Mouse (Mus musculus): ENCODE results near the gene Ccdc62. TPM values are rescaled to one million over a fixed set of nuclear protein-coding genes. Genes with fewer than 3 reads are reported as not detected.

Ccdc62 gene
- total and polyA plus RNA-seq, 3 experiments, result 7.5 to 13.4 TPM; not detected in 1

DNA sequence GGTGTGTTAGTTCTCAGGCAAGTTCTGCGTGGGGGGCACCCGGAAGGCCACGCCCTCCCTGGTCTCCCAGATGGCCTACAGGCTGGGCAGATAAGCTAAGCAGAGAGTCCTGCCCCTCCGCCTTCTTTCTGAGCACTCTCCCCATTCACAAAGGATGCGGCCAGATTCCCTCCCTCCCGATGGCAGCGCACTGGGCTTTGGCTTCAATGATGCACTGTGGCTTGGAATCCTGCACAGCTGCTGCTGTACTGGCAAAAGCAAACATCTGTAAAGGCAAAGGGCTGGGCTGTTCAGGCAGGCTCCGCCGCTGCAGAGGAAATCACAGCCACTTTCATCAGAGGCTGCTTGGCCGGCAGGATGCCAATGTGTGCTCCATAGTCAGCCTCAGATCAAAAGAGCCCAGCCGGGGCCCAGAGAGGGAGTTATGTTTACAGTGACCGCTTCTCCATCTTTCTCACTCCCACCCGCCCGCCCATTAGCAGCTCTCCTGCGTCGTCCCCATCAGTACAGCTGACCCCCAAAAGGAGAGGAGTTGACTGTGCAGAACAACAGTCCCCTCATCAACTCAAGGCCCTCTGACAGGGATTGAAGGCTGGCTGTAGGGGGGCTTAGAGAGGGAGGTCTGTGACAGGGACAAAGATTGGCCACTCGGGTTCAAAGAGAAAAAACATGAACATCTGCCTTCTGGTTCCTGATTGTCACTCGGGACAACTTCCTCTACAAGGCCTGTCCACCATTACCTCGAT is 80.6 kb downstream of the Ccdc62 start (continued):
- no peak for TF ChIP-seq HCFC1 (IDR thresholded peaks at IDR 0.05; ENCODE audit: low read depth, low read length)

GRCm38 (mm10) chr5:124011927-124012326 is 81.4 kb downstream of the Ccdc62 start:
- H3K79me2 ChIP-seq (ENCODE audit: control insufficient read depth, insufficient read depth, low read length, poor library complexity), result peaks cover 56% of the 10 kb centered on the region
- no peak overlapping the region for H3K9ac ChIP-seq (ENCODE audit: control insufficient read depth, low read depth, low read length, poor library complexity, severe bottlenecking)
- peaks cover 7 to 43% of the 10 kb centered on the region in 2 experiments for H3K4me1 ChIP-seq (ENCODE audit: control insufficient read depth in 1 of 2, insufficient read depth in 2 of 2, low read length in 2 of 2)
- H3K4me3 ChIP-seq (ENCODE audit: control insufficient read depth in 1 of 2, insufficient read depth in 1 of 2, low read depth in 2 of 2, low read length in 2 of 2), result no peak overlapping the region
- 0 out of 2 replicates have a peak overlapping the region, but pooled peaks have one; percentile 0 for H3K27ac ChIP-seq (ENCODE audit: control insufficient read depth, low read depth, low read length)
- TF ChIP-seq E2F4 (IDR thresholded peaks at IDR 0.05; ENCODE audit: borderline replicate concordance, low read depth, low read length) (no peak), ETS1 (IDR thresholded peaks at IDR 0.05; ENCODE audit: low read depth, low read length) (no peak)
- DNase-seq (ENCODE audit: low read depth, low spot score), result no peak
- H3K9me3 ChIP-seq (replicated peaks; ENCODE audit: insufficient read depth, low read length), result no peaks in the 10 kb centered on the region
- H3K27me3 ChIP-seq (ENCODE audit: control insufficient read depth in 1 of 2, insufficient read depth in 2 of 2, low read length in 2 of 2), result no peaks in the 10 kb centered on the region
- peaks cover 6 to 36% of the 10 kb centered on the region in 2 experiments for H3K36me3 ChIP-seq (ENCODE audit: control insufficient read depth in 1 of 2, insufficient read depth in 2 of 2, low read length in 2 of 2)

DNA sequence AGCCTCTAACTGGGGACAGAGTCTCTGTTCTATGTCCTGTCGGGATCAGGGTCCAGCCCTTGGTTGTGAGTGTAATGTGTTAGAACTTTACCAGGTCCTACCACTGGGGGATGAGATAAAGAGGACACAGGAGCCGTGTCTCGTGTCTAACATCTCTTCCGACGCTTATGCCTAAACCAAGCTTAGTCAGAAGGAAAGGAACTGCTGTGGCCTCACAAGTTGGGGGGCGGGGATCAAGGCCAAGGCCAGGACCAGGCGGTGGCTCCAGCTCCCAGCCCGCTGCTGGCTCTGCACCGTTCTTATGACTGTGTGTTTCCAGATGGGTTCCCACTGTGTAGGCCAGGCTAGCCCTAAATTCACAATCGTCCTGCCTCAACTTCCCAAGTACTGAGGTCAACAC is 82.4 kb downstream of the Ccdc62 start:
- no peak overlapping the region for H3K9ac ChIP-seq (ENCODE audit: control insufficient read depth, low read depth, low read length, poor library complexity, severe bottlenecking)
- H3K4me1 ChIP-seq (ENCODE audit: control insufficient read depth in 1 of 2, insufficient read depth in 2 of 2, low read length in 2 of 2), result peaks cover 7 to 46% of the 10 kb centered on the region in 2 experiments
- peaks cover 65% of the 10 kb centered on the region for H3K79me2 ChIP-seq (ENCODE audit: control insufficient read depth, insufficient read depth, low read length, poor library complexity)
- TF ChIP-seq GABPA (IDR thresholded peaks at IDR 0.05; ENCODE audit: low read depth, low read length) (no peak), BHLHE40 (IDR thresholded peaks at IDR 0.05; ENCODE audit: borderline replicate concordance, low read depth, low read length) (no peak), TCF12 (IDR thresholded peaks at IDR 0.05; ENCODE audit: low read depth, low read length) (no peak), MEF2A (IDR thresholded peaks at IDR 0.05; ENCODE audit: extremely low read depth, insufficient replicate concordance, low read depth, low read length, poor library complexity, severe bottlenecking) (no peak), SIN3A (IDR thresholded peaks at IDR 0.05; ENCODE audit: low read length) (no peak), ZMIZ1 (IDR thresholded peaks at IDR 0.05; ENCODE audit: low read depth, low read length) (no peak), KAT2A (conservative IDR thresholded peaks at IDR 0.05; ENCODE audit: low read depth, low read length) (no peak), ZKSCAN1 (IDR thresholded peaks at IDR 0.05; ENCODE audit: low read depth, low read length) (no peak)
- peaks cover 9 to 36% of the 10 kb centered on the region in 2 experiments for H3K36me3 ChIP-seq (ENCODE audit: control insufficient read depth in 1 of 2, insufficient read depth in 2 of 2, low read length in 2 of 2)
- H3K27me3 ChIP-seq (ENCODE audit: control insufficient read depth in 1 of 2, insufficient read depth in 2 of 2, low read length in 2 of 2), result no peaks in the 10 kb centered on the region
- H3K9me3 ChIP-seq (replicated peaks; ENCODE audit: insufficient read depth, low read length), result no peaks in the 10 kb centered on the region
- no peak overlapping the region for H3K4me3 ChIP-seq (ENCODE audit: control insufficient read depth in 1 of 2, insufficient read depth in 1 of 2, low read depth in 2 of 2, low read length in 2 of 2)
- H3K27ac ChIP-seq (ENCODE audit: control insufficient read depth, low read depth, low read length), result no peak overlapping the region; the same call in 1 of the 2 replicates
- DNase-seq (ENCODE audit: low read depth, low spot score), result no peak

All from MEL (cell line).